Mouse (Mus musculus) lung, adult 2 months (tissue): ENCODE results near the gene Tmem41b.
"Not testable (repeated sequence)": the region's sequence is repeated elsewhere in the genome, so short reads cannot be mapped to it uniquely, and the experiment has no call there.

Experiments used
- CTCF ChIP-seq: fragments of 200-500 bp; IDR thresholded peaks from 2 replicates; pipeline ENCODE4 v1.5.1; 2011; ENCODE audit warnings: mild to moderate bottlenecking, low read length, control low read depth; ENCODE audit not compliant: insufficient read depth
- POLR2A ChIP-seq: fragments of 200-500 bp; IDR thresholded peaks from 2 replicates; pipeline ENCODE4 v1.6.1; 2011; ENCODE audit warnings: low read depth, mild to moderate bottlenecking, control low read depth, low read length, borderline replicate concordance; ENCODE audit errors: extremely low read depth

- TF ChIP-seq CTCF, POLR2A: not testable (repeated sequence)
These were observed 2.1 kb downstream of the Tmem41b start for GRCm38 (mm10) chr7:109984608-109985007.
